Mouse (Mus musculus) intestine, postnatal 0 days (tissue): ENCODE measurements at regions not wholly inside any gene's neighbourhood (a gene's known extent, or its start where the extent isn't known, plus 50 kb on each side); places are given as distances from the start of the nearest gene placed in this dataset.

Experiments used
- ATAC-seq: fragments of 200-750 bp; cut with Nextera tagmentation; 2 replicates; pipeline ENCODE4 v1.8.0; 2017; ENCODE audit warnings: mild to moderate bottlenecking, moderate TSS enrichment, moderate library complexity
- H3K27ac ChIP-seq: fragments of 300-500 bp; sonication (generic); 2 replicates; pipeline ENCODE4 v1.5.1; 2014; ENCODE audit warnings: mild to moderate bottlenecking, low read depth, low read length, moderate library complexity
- H3K27me3 ChIP-seq: fragments of 300-500 bp; sonication (generic); replicated peaks from 2 replicates; pipeline ENCODE4 v1.6.1; 2014; ENCODE audit warnings: low read length, mixed read lengths; ENCODE audit not compliant: control insufficient read depth, insufficient read depth
- H3K36me3 ChIP-seq: fragments of 300-500 bp; sonication (generic); 2 replicates; pipeline ENCODE4 v1.6.1; 2014; ENCODE audit warnings: mild to moderate bottlenecking, moderate library complexity; ENCODE audit not compliant: control insufficient read depth, insufficient read depth
- H3K4me1 ChIP-seq: fragments of 300-500 bp; sonication (generic); replicated peaks from 2 replicates; pipeline ENCODE4 v1.6.1; 2014; ENCODE audit warnings: antibody characterized with exemption, low read length, mixed read lengths; ENCODE audit not compliant: control insufficient read depth, insufficient read depth
- H3K4me2 ChIP-seq: fragments of 300-500 bp; sonication (generic); replicated peaks from 2 replicates; pipeline ENCODE4 v1.6.1; 2014; ENCODE audit warnings: low read depth, mild to moderate bottlenecking, moderate library complexity
- H3K4me3 ChIP-seq: fragments of 300-500 bp; sonication (generic); 2 replicates; pipeline ENCODE4 v1.5.1; 2014; ENCODE audit warnings: low read depth, low read length
- H3K9ac ChIP-seq: fragments of 300-500 bp; sonication (generic); 2 replicates; pipeline ENCODE4 v1.6.1; 2014; ENCODE audit warnings: mild to moderate bottlenecking, low read depth, low read length
- H3K9me3 ChIP-seq: fragments of 300-500 bp; sonication (generic); 2 replicates; pipeline ENCODE4 v1.6.1; 2016; ENCODE audit warnings: mixed run types; ENCODE audit not compliant: control insufficient read depth
- CTCF ChIP-seq: sonication (generic); IDR thresholded peaks from 2 replicates; pipeline ENCODE4 v1.5.1; 2016; ENCODE audit warnings: low read depth, mild to moderate bottlenecking, control low read depth, antibody characterized with exemption, moderate library complexity
- WGBS: fragments of 180-500 bp; shearing (Covaris S2); extraction: QIAGEN DNeasy Blood & Tissue Kit; methylation state at CpG from one replicate; pipeline ENCODE4 v1.1.7; 2014; 5-methylcytosine and 5-hydroxymethylcytosine counted together

DNA sequence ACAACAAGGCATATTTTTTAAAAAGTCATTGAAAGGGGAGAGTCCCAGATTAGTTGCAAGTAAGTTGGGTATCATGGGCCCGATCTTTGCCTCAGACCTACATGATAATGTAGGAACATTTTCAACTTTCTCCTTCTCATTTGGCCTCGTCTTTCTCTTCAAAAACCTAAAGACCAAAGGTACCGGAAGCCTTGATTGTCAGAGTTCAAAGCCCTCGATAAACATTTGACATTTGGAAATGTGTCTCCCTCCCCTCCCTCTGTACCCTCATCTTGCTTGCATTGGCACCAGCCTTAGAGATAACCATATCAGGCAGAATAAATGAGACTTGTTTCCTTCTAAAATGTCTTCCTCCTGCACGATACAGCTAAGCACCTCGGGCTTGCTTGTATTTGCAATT is 302.8 kb downstream of the Ets1 start:
- H3K4me1 ChIP-seq, result no peaks in the 10 kb centered on the region; the same call in 1 of the 2 replicates
- no peak overlapping the region for H3K9ac ChIP-seq
- no peak overlapping the region for H3K4me3 ChIP-seq
- WGBS, result 75% methylated on average over 6 of the region's 6 CpGs
- no peak overlapping the region for H3K27ac ChIP-seq
- no peaks in the 10 kb centered on the region for H3K36me3 ChIP-seq
- no peaks in the 10 kb centered on the region for H3K9me3 ChIP-seq
- no peak for ATAC-seq
- H3K27me3 ChIP-seq, result no peaks in the 10 kb centered on the region
- H3K4me2 ChIP-seq, result no peak overlapping the region
- TF ChIP-seq CTCF, result no peak

DNA sequence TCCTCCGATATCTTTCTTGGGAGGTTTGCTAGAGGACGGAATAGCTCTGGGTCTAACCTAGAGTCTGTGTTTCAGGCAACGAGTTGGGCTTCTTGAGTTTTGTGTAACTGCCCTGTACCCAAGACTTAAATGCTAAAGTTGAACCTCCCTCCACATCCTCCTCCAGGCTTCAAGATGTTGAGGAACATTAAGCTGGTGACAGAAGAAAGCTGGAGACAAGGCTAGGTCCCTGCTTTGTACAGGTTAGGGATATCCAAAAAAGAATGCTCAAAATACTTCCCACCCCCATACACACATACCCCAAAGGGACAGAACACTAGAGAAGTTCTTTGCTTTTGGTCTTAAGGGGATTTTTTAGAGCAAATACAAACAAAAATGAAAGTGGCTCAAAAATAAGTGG is 303.6 kb downstream of the Ets1 start:
- no peak for TF ChIP-seq CTCF
- H3K4me1 ChIP-seq, result no peaks in the 10 kb centered on the region; the same call in 1 of the 2 replicates
- no peaks in the 10 kb centered on the region for H3K9me3 ChIP-seq
- no peak overlapping the region for H3K27ac ChIP-seq
- WGBS, result 84% methylated on average over 3 of the region's 3 CpGs
- H3K4me2 ChIP-seq, result no peak overlapping the region
- H3K9ac ChIP-seq, result no peak overlapping the region
- no peak overlapping the region for H3K4me3 ChIP-seq
- no peaks in the 10 kb centered on the region for H3K27me3 ChIP-seq
- no peaks in the 10 kb centered on the region for H3K36me3 ChIP-seq
- no peak for ATAC-seq

DNA sequence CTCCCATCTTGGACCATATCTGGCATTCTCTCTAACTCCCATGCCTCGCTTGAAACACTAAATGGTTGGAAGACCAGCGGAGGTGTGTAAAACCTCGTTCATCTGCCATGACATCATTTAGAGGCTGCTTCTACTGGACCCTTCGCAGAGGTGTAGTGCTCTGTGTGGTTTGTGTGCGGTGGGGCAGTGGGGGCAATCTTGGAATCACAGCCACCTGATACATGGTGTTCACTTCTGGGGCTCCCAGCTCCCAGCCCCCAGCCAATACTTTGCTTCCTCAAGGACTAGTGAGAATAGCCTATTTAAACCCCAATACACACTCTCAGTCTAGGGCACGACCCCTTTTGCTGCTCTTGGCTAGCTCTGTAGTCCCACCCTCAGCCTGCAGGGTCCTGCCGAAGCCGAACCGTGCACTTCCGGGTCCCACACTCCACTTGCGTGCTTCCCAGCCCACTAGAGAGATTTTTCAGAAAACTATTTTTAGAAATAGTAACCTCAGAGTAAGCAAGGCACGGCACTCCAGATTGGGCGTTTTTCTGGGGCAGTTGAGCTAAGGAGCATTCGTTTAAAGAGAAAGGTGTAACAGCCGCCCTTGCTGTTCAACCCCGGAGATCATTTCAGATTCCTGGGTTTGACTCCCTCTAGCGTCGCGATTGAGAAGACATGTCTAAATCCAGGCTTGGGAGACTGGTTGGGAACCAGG is 304.2 kb downstream of the Ets1 start:
- peak; percentile 80 for ATAC-seq
- 18% methylated on average over 19 of the region's 19 CpGs for WGBS
- H3K36me3 ChIP-seq, result no peaks in the 10 kb centered on the region
- no peaks in the 10 kb centered on the region for H3K27me3 ChIP-seq
- peak overlapping the region; percentile 71 for H3K4me2 ChIP-seq
- no peaks in the 10 kb centered on the region; the same call in 1 of the 2 replicates for H3K4me1 ChIP-seq
- no peaks in the 10 kb centered on the region for H3K9me3 ChIP-seq
- TF ChIP-seq CTCF, result peak; percentile 85
- H3K27ac ChIP-seq, result peak overlapping the region; percentile 9; the same call in 1 of the 2 replicates
- H3K9ac ChIP-seq, result no peak overlapping the region
- H3K4me3 ChIP-seq, result peak overlapping the region; percentile 51

DNA sequence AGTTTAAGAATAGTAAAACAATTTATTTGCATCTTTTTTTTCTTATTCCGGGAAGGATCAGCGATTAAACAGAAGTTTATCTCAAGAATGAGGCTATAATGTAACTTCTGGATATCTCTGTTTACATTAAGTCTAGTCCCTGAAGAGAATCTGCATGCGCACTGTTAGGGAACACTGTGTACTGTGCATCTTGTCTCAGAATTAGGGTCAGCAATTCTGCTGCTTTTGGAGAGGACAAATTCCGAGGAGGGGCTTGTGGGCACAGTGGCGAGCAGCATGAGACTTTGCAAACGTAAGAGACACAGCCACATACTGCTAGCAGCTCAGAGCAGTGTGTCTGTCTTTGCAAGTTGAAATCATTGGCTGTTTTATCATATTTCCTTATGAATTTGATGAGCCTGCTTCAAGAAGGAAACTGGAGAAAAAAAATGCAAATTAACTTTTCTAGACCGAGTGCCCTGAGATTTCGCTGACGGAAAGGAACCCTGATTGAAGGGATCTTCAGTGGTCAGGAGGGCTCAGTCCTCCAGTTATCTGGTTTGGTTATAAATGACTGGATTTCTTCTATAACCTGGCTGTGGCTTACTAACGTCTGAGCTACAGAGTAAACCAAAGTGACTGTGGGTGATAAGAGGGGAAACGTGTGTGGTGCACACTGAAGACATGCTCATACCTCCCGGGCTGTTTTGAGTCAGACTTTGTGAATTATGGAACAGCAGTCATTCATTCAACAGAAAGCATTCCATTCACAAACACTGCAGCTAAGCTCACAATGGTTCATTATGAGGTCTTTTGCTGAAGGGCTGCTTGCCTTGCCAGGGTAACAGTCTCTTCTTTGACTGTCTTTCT is 305.1 kb downstream of the Ets1 start:
- peak overlapping the region; percentile 71 for H3K4me2 ChIP-seq
- ATAC-seq, result 0 out of 2 replicates have a peak, but pooled peaks have one; percentile 37
- H3K27ac ChIP-seq, result no peak overlapping the region; the same call in 1 of the 2 replicates
- WGBS, result 19% methylated on average over 12 of the region's 12 CpGs
- no peaks in the 10 kb centered on the region; the same call in 1 of the 2 replicates for H3K4me1 ChIP-seq
- H3K27me3 ChIP-seq, result no peaks in the 10 kb centered on the region
- no peak overlapping the region for H3K9ac ChIP-seq
- peak overlapping the region; percentile 51; the same call in 1 of the 2 replicates for H3K4me3 ChIP-seq
- H3K9me3 ChIP-seq, result no peaks in the 10 kb centered on the region
- TF ChIP-seq CTCF, result no peak
- H3K36me3 ChIP-seq, result no peaks in the 10 kb centered on the region

DNA sequence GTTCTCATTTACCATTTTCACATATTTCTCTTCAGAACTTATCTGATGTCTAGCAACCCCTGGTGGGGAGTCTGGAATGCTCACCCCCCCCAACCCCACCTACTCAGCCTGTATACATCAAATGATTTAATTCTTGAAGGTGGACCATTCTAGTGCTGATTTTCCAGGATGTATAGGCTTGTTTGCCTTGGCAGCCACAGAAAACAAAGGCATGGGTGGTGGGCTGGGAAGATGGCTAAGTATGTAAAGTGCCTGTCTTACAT is 305.7 kb downstream of the Ets1 start:
- H3K4me3 ChIP-seq, result no peak overlapping the region
- H3K4me1 ChIP-seq, result no peaks in the 10 kb centered on the region; the same call in 1 of the 2 replicates
- H3K36me3 ChIP-seq, result no peaks in the 10 kb centered on the region
- H3K9ac ChIP-seq, result no peak overlapping the region
- H3K27ac ChIP-seq, result no peak overlapping the region
- peak; percentile 32; the same call in 1 of the 2 replicates for TF ChIP-seq CTCF
- H3K9me3 ChIP-seq, result no peaks in the 10 kb centered on the region
- no peaks in the 10 kb centered on the region for H3K27me3 ChIP-seq
- ATAC-seq, result no peak
- no peak overlapping the region for H3K4me2 ChIP-seq

GRCm38 (mm10) chr9:32947221-32947620 is 311.2 kb downstream of the Ets1 start:
- no peaks in the 10 kb centered on the region for H3K27me3 ChIP-seq
- TF ChIP-seq CTCF, result no peak
- no peak overlapping the region for H3K27ac ChIP-seq

More at GRCm38 (mm10) chr9:32947221-32947620, 311.2 kb downstream of the Ets1 start:
- H3K4me2 ChIP-seq, result no peak overlapping the region
- H3K9me3 ChIP-seq, result no peaks in the 10 kb centered on the region
- no peaks in the 10 kb centered on the region for H3K36me3 ChIP-seq
- H3K9ac ChIP-seq, result no peak overlapping the region
- H3K4me1 ChIP-seq, result no peaks in the 10 kb centered on the region
- no peak for ATAC-seq
- no peak overlapping the region for H3K4me3 ChIP-seq
- 69% methylated on average over 3 of the region's 3 CpGs for WGBS
